Mouse (Mus musculus): Measurements from ENCODE around the gene Icmt. TPM values are rescaled to one million over a fixed set of nuclear protein-coding genes. Genes with fewer than 3 reads are reported as not detected.

Gene Icmt
- polyA plus RNA-seq, 1 experiment, result 19.7 TPM

DNA sequence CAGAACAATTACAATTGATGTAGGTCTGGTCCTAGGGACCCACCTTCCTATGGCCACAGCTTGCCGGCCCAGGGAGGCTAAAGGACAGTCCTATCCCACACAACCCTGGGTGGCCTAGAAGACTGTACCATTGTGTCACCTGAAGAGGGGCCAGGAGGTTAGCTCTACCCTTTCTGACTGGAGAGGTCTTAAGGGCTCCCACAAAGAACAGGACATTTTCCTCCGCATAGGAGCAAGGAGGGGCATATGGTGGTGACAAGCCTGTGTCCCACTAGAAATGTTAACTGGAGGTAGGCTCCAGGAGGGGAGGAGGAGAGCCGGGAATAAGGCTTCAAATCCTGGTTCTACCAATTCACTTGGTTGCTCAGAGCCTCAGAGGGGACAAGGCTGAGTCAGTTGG lies 23.8 kb upstream of the Icmt start:
- Histone ChIP-seq H3K4me1 (ENCODE audit: control insufficient read depth, insufficient read depth, low read length) (no peaks in the 10 kb centered on the region), H3K4me3 (ENCODE audit: insufficient read depth, low read length) (no peak overlapping the region), H3K27ac (ENCODE audit: insufficient read depth, low read depth, low read length) (no peak overlapping the region)
- TF ChIP-seq POLR2A (IDR thresholded peaks at IDR 0.05; ENCODE audit: borderline replicate concordance, low read depth, low read length), result no peak
- no peak for TF ChIP-seq CTCF (IDR thresholded peaks at IDR 0.05; ENCODE audit: low read depth, low read length)

- H3K27ac ChIP-seq (ENCODE audit: insufficient read depth, low read depth, low read length), result no peak within 1 kb of the TSS
- no peaks in the 10 kb centered on the region for H3K4me1 ChIP-seq (ENCODE audit: control insufficient read depth, insufficient read depth, low read length)
- TF ChIP-seq POLR2A (IDR thresholded peaks at IDR 0.05; ENCODE audit: borderline replicate concordance, low read depth, low read length), result no peak
- no peak for TF ChIP-seq CTCF (IDR thresholded peaks at IDR 0.05; ENCODE audit: low read depth, low read length)
- H3K4me3 ChIP-seq (ENCODE audit: insufficient read depth, low read length), result peak within 1 kb of the TSS; percentile 36
These were observed 23.3 kb upstream of the Icmt start, which contains the start of gene Gpr153 for GRCm38 (mm10) chr4:152273621-152274236. Gene Gpr153 (plus strand): TSS chr4:152274232.

- H3K4me3 ChIP-seq (ENCODE audit: insufficient read depth, low read length), result peak overlapping the region; percentile 36
- no peak overlapping the region for H3K27ac ChIP-seq (ENCODE audit: insufficient read depth, low read depth, low read length)
- TF ChIP-seq CTCF (IDR thresholded peaks at IDR 0.05; ENCODE audit: low read depth, low read length) (no peak), POLR2A (IDR thresholded peaks at IDR 0.05; ENCODE audit: borderline replicate concordance, low read depth, low read length) (no peak)
- H3K4me1 ChIP-seq (ENCODE audit: control insufficient read depth, insufficient read depth, low read length), result no peaks in the 10 kb centered on the region
These were observed 22.3 kb upstream of the Icmt start for GRCm38 (mm10) chr4:152274681-152275131.

DNA sequence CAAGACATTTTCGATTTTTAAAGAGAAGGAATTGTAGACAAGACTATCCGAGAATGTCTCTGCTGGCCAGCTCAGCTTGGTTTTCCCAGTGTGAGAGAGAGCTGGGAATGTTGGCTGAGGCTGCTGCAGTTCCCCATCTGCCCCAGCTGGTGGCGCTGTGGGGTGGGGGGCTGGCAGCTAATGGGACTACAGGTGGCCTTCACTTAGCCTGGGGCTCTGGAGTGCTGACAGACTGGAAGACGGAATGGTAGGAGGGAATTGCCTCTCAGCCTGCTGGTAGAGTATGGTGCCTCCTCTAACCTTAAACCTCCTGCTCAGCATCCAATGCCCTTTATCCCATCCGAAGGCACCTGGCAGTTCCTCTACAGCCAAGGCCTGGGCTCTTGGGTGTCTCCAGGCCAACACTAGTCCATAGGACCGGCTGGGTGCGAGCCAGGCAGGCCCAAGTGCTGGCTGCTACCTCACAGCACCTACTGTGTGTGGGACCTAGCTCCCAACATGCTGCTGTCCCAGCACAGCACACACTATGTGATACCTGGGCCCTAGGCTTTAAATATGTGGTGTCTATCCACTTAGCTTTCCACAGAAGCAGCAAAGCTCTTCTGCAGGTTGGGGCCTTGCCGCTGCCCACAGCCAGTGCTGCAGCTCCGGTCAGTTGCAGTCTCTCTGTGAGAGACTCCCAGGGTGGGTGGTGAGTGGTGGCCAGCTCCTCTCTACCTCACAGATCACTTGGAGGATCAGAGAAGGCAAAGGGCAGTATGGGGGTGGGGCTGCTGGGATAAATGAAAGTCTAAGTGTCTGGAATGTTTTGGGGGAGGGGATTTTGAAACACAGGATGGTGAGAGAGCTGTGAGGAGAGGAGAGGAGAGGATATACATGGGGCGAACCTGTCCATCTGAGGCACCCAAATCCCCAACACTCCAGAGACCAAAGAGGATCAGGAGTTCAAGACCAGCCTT lies 20.4 kb upstream of the Icmt start:
- Histone ChIP-seq H3K27ac (ENCODE audit: insufficient read depth, low read depth, low read length) (no peak overlapping the region), H3K4me3 (ENCODE audit: insufficient read depth, low read length) (no peak overlapping the region), H3K4me1 (ENCODE audit: control insufficient read depth, insufficient read depth, low read length) (no peaks in the 10 kb centered on the region)
- no peak for TF ChIP-seq POLR2A (IDR thresholded peaks at IDR 0.05; ENCODE audit: borderline replicate concordance, low read depth, low read length)
- TF ChIP-seq CTCF (IDR thresholded peaks at IDR 0.05; ENCODE audit: low read depth, low read length), result peak; percentile 58

- no peak for TF ChIP-seq POLR2A (IDR thresholded peaks at IDR 0.05; ENCODE audit: borderline replicate concordance, low read depth, low read length)
- TF ChIP-seq CTCF (IDR thresholded peaks at IDR 0.05; ENCODE audit: low read depth, low read length), result no peak
- H3K4me1 ChIP-seq (ENCODE audit: control insufficient read depth, insufficient read depth, low read length), result no peaks in the 10 kb centered on the region
- H3K4me3 ChIP-seq (ENCODE audit: insufficient read depth, low read length), result no peak overlapping the region
- no peak overlapping the region for H3K27ac ChIP-seq (ENCODE audit: insufficient read depth, low read depth, low read length)
These were observed 19.1 kb upstream of the Icmt start for GRCm38 (mm10) chr4:152277916-152278315.

GRCm38 (mm10) chr4:152278986-152279385 lies 18.0 kb upstream of the Icmt start:
- Histone ChIP-seq H3K4me1 (ENCODE audit: control insufficient read depth, insufficient read depth, low read length) (no peaks in the 10 kb centered on the region), H3K4me3 (ENCODE audit: insufficient read depth, low read length) (no peak overlapping the region), H3K27ac (ENCODE audit: insufficient read depth, low read depth, low read length) (no peak overlapping the region)
- TF ChIP-seq POLR2A (IDR thresholded peaks at IDR 0.05; ENCODE audit: borderline replicate concordance, low read depth, low read length) (no peak), CTCF (IDR thresholded peaks at IDR 0.05; ENCODE audit: low read depth, low read length) (no peak)

GRCm38 (mm10) chr4:152281601-152282000 lies 15.4 kb upstream of the Icmt start:
- TF ChIP-seq POLR2A (IDR thresholded peaks at IDR 0.05; ENCODE audit: borderline replicate concordance, low read depth, low read length) (no peak), CTCF (IDR thresholded peaks at IDR 0.05; ENCODE audit: low read depth, low read length) (no peak)
- Histone ChIP-seq H3K4me3 (ENCODE audit: insufficient read depth, low read length) (no peak overlapping the region), H3K27ac (ENCODE audit: insufficient read depth, low read depth, low read length) (no peak overlapping the region), H3K4me1 (ENCODE audit: control insufficient read depth, insufficient read depth, low read length) (no peaks in the 10 kb centered on the region)

DNA sequence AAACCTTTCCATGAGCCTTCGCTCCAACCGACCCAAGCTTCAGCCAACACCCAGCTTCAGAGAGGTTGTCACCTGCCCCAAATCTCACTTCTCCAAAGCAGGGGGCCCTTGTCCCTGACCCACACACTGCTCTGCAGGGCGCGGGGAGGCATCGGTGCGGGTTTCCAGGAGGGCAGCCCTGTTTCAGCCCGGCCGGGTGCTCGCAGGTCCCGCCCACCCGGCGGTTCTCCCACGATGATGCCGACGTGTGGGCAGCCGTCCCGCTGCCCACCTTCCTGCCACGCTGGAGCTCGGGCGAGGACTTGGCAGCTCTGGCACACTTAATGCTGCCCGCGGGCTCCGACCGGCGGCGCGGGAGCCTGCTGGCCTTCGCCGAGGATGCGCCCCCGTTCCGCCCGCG lies 14.3 kb upstream of the Icmt start:
- TF ChIP-seq POLR2A (IDR thresholded peaks at IDR 0.05; ENCODE audit: borderline replicate concordance, low read depth, low read length), result no peak
- TF ChIP-seq CTCF (IDR thresholded peaks at IDR 0.05; ENCODE audit: low read depth, low read length), result no peak
- Histone ChIP-seq H3K4me3 (ENCODE audit: insufficient read depth, low read length) (peak overlapping the region; percentile 21; the same call in 1 of the 2 replicates), H3K4me1 (ENCODE audit: control insufficient read depth, insufficient read depth, low read length) (no peaks in the 10 kb centered on the region), H3K27ac (ENCODE audit: insufficient read depth, low read depth, low read length) (no peak overlapping the region)

GRCm38 (mm10) chr4:152283186-152283950 lies 13.7 kb upstream of the Icmt start:
- no peak overlapping the region for H3K27ac ChIP-seq (ENCODE audit: insufficient read depth, low read depth, low read length)
- TF ChIP-seq POLR2A (IDR thresholded peaks at IDR 0.05; ENCODE audit: borderline replicate concordance, low read depth, low read length) (no peak), CTCF (IDR thresholded peaks at IDR 0.05; ENCODE audit: low read depth, low read length) (peak; percentile 43; the same call in 1 of the 2 replicates)
- H3K4me1 ChIP-seq (ENCODE audit: control insufficient read depth, insufficient read depth, low read length), result no peaks in the 10 kb centered on the region
- peak overlapping the region; percentile 21; the same call in 1 of the 2 replicates for H3K4me3 ChIP-seq (ENCODE audit: insufficient read depth, low read length)

All from bone marrow macrophage, adult 2 months (primary cell).